Mouse (Mus musculus): ENCODE data around the gene Zmym2. TPM values are rescaled to one million over a fixed set of nuclear protein-coding genes. Genes with fewer than 3 reads are reported as not detected.
"Not testable (repeated sequence)": the region's sequence is repeated elsewhere in the genome, so short reads cannot be mapped to it uniquely, and the experiment has no call there.

Zmym2 gene
- 15.3 and 16.6 TPM in 2 replicates for polyA plus RNA-seq (2012; rRNA removed)

DNA sequence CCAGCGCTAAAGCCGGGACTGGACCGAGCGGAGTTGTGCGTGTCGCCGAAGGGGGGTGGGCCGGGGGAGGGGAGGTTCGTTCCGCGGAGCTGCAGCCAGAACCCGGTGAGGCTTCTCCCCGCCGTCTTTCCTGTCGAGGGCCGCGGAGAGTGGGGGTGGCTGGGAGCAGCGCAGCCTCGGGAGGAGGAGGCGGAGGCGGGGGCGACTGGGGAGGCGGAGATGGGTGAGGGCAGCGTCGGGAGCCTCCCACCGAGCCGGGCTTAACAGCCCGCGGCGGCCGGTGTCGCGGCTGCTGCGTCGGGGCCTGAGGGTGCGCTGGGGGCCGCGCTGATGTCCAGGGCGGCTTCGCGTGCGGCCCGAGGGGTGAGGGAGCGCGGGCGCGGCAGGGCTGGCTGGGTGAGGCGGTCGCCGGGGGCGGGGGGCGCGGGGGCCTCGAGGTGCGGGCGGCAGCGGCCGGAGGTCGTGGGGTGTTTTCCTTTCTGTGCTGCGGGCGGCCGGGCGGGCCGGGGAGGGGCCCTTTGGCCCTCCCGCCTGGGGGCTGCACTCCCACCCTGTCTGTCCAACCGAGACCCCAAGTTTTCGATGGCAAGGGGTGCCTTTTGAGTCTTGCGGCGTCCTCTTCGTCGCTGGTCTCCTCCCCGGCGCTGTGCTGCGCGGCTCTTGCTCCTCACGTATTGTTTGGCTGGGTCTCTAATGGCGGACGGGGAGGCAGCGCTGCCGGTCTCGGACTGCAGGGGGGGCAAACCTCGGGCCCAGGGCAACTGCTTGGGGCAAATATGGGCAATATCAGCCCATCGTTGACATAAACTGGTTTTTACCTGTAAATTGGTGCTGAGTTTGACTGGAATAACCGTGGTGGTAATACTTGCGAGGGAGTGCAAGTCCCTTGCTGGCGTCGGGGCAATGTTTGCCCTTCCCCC lies at the start of gene Zmym2:
TSS of gene Zmym2 (plus strand) at position 60 of the 920 bp plus-strand sequence.
- TF ChIP-seq CTCF (IDR thresholded peaks at IDR 0.05; ENCODE audit: borderline replicate concordance, control insufficient read depth, extremely low read depth, insufficient read depth, low read length, poor library complexity): peak; percentile 71; the same call in 1 of the 2 replicates
- H3K27ac ChIP-seq (ENCODE audit: control insufficient read depth, insufficient read depth, low read length): peak within 1 kb of the TSS; percentile 75
- not testable (repeated sequence) for H3K36me3 ChIP-seq (ENCODE audit: control insufficient read depth, insufficient read depth, low read length); H3K4me1 ChIP-seq (replicated peaks; ENCODE audit: control insufficient read depth, insufficient read depth, low read length); H3K27me3 ChIP-seq (ENCODE audit: control insufficient read depth, insufficient read depth, low read length)
- DNase-seq: peak; percentile 80
- 1% methylated on average over 52 of the region's 87 CpGs for WGBS
- H3K4me3 ChIP-seq (ENCODE audit: control insufficient read depth, insufficient read depth, low read length): peak within 1 kb of the TSS; percentile 87

DNA sequence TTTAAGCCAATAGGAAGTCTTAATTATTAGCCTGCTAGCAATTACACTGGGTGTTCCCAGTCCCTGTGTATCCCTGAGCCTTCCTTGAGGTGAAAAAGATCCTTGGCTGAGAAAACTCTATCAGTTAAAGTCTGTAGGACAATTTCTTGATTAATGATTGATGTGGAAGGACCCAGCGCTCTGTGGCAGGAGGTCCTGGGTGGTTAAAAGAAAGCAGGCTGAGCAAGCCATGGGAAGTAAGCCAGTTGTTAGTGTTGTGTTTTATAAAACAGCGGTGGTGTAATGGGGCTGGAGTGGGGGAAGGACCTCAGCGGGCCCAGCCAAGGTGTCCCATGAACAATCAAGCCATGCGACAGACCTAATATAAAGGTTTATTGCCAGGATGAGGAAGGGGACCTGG lies 42.4 kb upstream of the Zmym2 start:
- 80% methylated on average over 4 of the region's 4 CpGs for WGBS
- no peak overlapping the region for H3K27ac ChIP-seq (ENCODE audit: control insufficient read depth, insufficient read depth, low read length)
- no peak overlapping the region for H3K4me3 ChIP-seq (ENCODE audit: control insufficient read depth, insufficient read depth, low read length)
- H3K36me3 ChIP-seq (ENCODE audit: control insufficient read depth, insufficient read depth, low read length): no peaks in the 10 kb centered on the region
- no peak for DNase-seq
- H3K4me1 ChIP-seq (replicated peaks; ENCODE audit: control insufficient read depth, insufficient read depth, low read length): no peaks in the 10 kb centered on the region
- no peaks in the 10 kb centered on the region for H3K27me3 ChIP-seq (ENCODE audit: control insufficient read depth, insufficient read depth, low read length)
- no peak for TF ChIP-seq POLR2A (IDR thresholded peaks at IDR 0.05; ENCODE audit: control insufficient read depth, extremely low read depth, insufficient read depth, low read length, poor library complexity)
- no peak for TF ChIP-seq CTCF (IDR thresholded peaks at IDR 0.05; ENCODE audit: borderline replicate concordance, control insufficient read depth, extremely low read depth, insufficient read depth, low read length, poor library complexity)

DNA sequence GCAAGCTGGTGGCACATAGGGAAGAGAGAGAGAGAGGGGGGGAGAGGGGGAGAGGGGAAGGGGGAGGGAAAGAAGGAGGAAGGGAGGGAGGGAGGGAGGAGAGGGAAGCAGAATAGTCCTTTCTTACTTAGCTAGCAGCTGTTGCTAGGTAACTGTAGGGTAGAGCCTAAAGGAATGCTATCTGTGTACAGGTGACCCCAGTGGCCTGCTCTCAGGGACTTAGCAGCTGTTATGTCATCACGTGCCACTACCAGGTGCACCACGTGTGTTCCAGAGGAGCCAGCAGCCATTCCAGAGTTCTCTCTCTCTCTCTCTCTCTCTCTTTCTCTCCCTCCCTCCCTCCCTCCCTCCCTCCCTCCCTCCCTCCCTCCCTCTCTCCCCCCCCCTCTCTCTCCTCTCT lies 41.9 kb upstream of the Zmym2 start:
- Histone ChIP-seq H3K4me3 (ENCODE audit: control insufficient read depth, insufficient read depth, low read length) (no peak overlapping the region), H3K27ac (ENCODE audit: control insufficient read depth, insufficient read depth, low read length) (no peak overlapping the region), H3K36me3 (ENCODE audit: control insufficient read depth, insufficient read depth, low read length) (no peaks in the 10 kb centered on the region), H3K4me1 (replicated peaks; ENCODE audit: control insufficient read depth, insufficient read depth, low read length) (no peaks in the 10 kb centered on the region), H3K27me3 (ENCODE audit: control insufficient read depth, insufficient read depth, low read length) (no peaks in the 10 kb centered on the region)
- 79% methylated on average over 2 of the region's 2 CpGs for WGBS
- no peak for DNase-seq
- no peak for TF ChIP-seq CTCF (IDR thresholded peaks at IDR 0.05; ENCODE audit: borderline replicate concordance, control insufficient read depth, extremely low read depth, insufficient read depth, low read length, poor library complexity)
- TF ChIP-seq POLR2A (IDR thresholded peaks at IDR 0.05; ENCODE audit: control insufficient read depth, extremely low read depth, insufficient read depth, low read length, poor library complexity): no peak

DNA sequence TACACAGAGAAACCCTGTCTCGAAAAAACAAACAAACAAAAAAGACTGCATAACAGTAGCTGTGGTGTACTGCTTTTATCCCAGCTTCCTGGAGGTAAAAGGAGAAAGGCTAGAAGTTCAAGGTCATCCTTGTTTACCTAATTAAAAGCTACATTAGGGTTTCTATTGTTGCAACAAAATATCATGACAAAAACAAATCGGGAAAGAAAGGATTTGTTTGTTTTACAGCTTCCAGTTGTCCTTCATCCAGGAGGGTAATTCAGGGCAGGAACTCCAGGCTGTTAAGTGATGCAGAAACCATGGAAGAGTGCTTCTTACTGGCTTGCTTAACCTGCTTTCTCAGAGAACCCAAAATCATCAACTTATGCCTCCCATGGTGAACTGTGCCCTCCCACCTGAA lies 38.1 kb upstream of the Zmym2 start:
- Histone ChIP-seq H3K36me3 (ENCODE audit: control insufficient read depth, insufficient read depth, low read length) (no peaks in the 10 kb centered on the region), H3K27ac (ENCODE audit: control insufficient read depth, insufficient read depth, low read length) (no peak overlapping the region)
- 93% methylated on average over 2 of the region's 2 CpGs for WGBS

DNA sequence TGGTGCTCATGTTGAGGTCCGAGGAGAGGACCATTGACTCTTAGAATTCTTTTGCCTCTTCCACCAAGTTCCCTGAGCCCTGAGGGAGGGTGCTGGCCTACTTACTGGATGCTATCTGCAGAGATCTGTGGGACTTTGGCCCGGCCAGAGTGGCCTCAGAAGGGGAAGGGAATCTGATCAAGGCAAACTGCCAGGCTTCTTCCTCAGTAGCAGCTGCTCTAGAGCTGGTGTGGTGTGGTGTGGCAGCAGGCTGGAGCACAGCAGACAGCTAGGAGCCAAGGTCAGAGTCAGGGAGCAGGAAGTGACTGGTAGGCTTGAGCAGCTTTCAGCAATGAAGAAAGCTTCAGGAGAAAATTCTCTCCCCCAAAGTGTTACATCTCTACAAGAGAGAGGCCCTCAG lies 36.8 kb upstream of the Zmym2 start:
- Histone ChIP-seq H3K4me3 (ENCODE audit: control insufficient read depth, insufficient read depth, low read length) (no peak overlapping the region), H3K36me3 (ENCODE audit: control insufficient read depth, insufficient read depth, low read length) (no peaks in the 10 kb centered on the region), H3K27ac (ENCODE audit: control insufficient read depth, insufficient read depth, low read length) (no peak overlapping the region), H3K27me3 (ENCODE audit: control insufficient read depth, insufficient read depth, low read length) (no peaks in the 10 kb centered on the region), H3K4me1 (replicated peaks; ENCODE audit: control insufficient read depth, insufficient read depth, low read length) (no peaks in the 10 kb centered on the region)
- no peak for DNase-seq
- TF ChIP-seq CTCF (IDR thresholded peaks at IDR 0.05; ENCODE audit: borderline replicate concordance, control insufficient read depth, extremely low read depth, insufficient read depth, low read length, poor library complexity) (no peak), POLR2A (IDR thresholded peaks at IDR 0.05; ENCODE audit: control insufficient read depth, extremely low read depth, insufficient read depth, low read length, poor library complexity) (no peak)
- 54% methylated on average over 2 of the region's 2 CpGs for WGBS

More for the DNA sequence above, 38.1 kb upstream of the Zmym2 start:
- Histone ChIP-seq H3K27me3 (ENCODE audit: control insufficient read depth, insufficient read depth, low read length) (no peaks in the 10 kb centered on the region), H3K4me3 (ENCODE audit: control insufficient read depth, insufficient read depth, low read length) (no peak overlapping the region), H3K4me1 (replicated peaks; ENCODE audit: control insufficient read depth, insufficient read depth, low read length) (no peaks in the 10 kb centered on the region)
- DNase-seq: no peak
- no peak for TF ChIP-seq POLR2A (IDR thresholded peaks at IDR 0.05; ENCODE audit: control insufficient read depth, extremely low read depth, insufficient read depth, low read length, poor library complexity)
- TF ChIP-seq CTCF (IDR thresholded peaks at IDR 0.05; ENCODE audit: borderline replicate concordance, control insufficient read depth, extremely low read depth, insufficient read depth, low read length, poor library complexity): no peak

DNA sequence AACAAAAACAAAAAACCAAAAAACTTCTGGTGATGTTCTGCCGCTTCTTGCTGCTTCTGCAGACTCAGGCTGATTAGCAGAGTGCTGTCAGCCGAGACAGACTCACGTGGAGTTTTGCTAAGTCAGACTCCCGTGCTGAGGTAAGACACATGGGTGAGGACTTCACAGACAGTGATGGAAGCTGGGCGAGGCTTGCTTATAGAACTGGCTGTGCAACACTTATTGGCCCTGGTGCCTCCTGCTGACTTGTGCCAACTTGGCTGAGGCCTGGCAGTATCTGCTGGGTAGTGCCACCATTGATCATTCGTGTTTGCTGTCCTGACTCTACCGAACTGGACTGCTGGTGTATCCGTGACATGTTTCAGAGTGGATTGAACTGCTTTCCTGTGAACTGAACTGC lies 22.4 kb upstream of the Zmym2 start:
- WGBS: 66% methylated on average over 8 of the region's 8 CpGs

More for the DNA sequence above, 22.4 kb upstream of the Zmym2 start:
- Histone ChIP-seq H3K4me1 (replicated peaks; ENCODE audit: control insufficient read depth, insufficient read depth, low read length) (no peaks in the 10 kb centered on the region), H3K27me3 (ENCODE audit: control insufficient read depth, insufficient read depth, low read length) (peaks cover 3% of the 10 kb centered on the region; the same call in 1 of the 2 replicates), H3K27ac (ENCODE audit: control insufficient read depth, insufficient read depth, low read length) (no peak overlapping the region), H3K4me3 (ENCODE audit: control insufficient read depth, insufficient read depth, low read length) (no peak overlapping the region), H3K36me3 (ENCODE audit: control insufficient read depth, insufficient read depth, low read length) (no peaks in the 10 kb centered on the region)
- DNase-seq: no peak
- TF ChIP-seq POLR2A (IDR thresholded peaks at IDR 0.05; ENCODE audit: control insufficient read depth, extremely low read depth, insufficient read depth, low read length, poor library complexity): no peak
- TF ChIP-seq CTCF (IDR thresholded peaks at IDR 0.05; ENCODE audit: borderline replicate concordance, control insufficient read depth, extremely low read depth, insufficient read depth, low read length, poor library complexity): no peak

Measured in thymus, adult 2 months (tissue).